Mouse (Mus musculus): ENCODE data around the gene Zfp462. TPM values are rescaled to one million over a fixed set of nuclear protein-coding genes. Genes with fewer than 3 reads are reported as not detected.
"Not testable (repeated sequence)": the region's sequence is repeated elsewhere in the genome, so short reads cannot be mapped to it uniquely, and the experiment has no call there.

Zfp462 gene
- total RNA-seq (2021), result 10 to 100 TPM; 17.7 to 18.5 TPM

- peak; percentile 57 to 58 for DNase-seq
- intact Hi-C loops (cut with DNase I), result loop anchor here (5.0 to 10.0 kb wide), 2 partner anchors 132 to 290 kb away; no protein-coding TSS in a partner anchor
These were observed at the start of gene Zfp462 for GRCm38 (mm10) chr4:54944921-54945430. Gene Zfp462 (plus strand): TSS chr4:54945048.

GRCm38 (mm10) chr4:54896017-54896416 lies 48.8 kb upstream of the Zfp462 start:
- no peak for DNase-seq
- intact Hi-C loops (cut with DNase I), result no loop called here

GRCm38 (mm10) chr4:54904641-54905040 lies 40.2 kb upstream of the Zfp462 start:
- intact Hi-C loops (cut with DNase I), result no loop called here
- no peak for DNase-seq

- intact Hi-C loops (cut with DNase I), result no loop called here
These were observed 39.4 kb upstream of the Zfp462 start for GRCm38 (mm10) chr4:54905399-54905953.

GRCm38 (mm10) chr4:54910300-54910699 lies 34.5 kb upstream of the Zfp462 start:
- no peak for DNase-seq
- intact Hi-C loops (cut with DNase I), result no loop called here

More at GRCm38 (mm10) chr4:54905399-54905953, 39.4 kb upstream of the Zfp462 start:
- no peak for DNase-seq

GRCm38 (mm10) chr4:54918276-54918675 lies 26.6 kb upstream of the Zfp462 start:
- intact Hi-C loops (cut with DNase I), result no loop called here
- peak; percentile 9 to 11 for DNase-seq

- no peak for DNase-seq
- intact Hi-C loops (cut with DNase I), result no loop called here
These were observed 21.5 kb upstream of the Zfp462 start for GRCm38 (mm10) chr4:54923386-54923785.

GRCm38 (mm10) chr4:54924306-54924705 lies 20.5 kb upstream of the Zfp462 start:
- no peak for DNase-seq
- intact Hi-C loops (cut with DNase I), result no loop called here

- intact Hi-C loops (cut with DNase I); DNase-seq: not testable (repeated sequence)
These were observed 18.4 kb upstream of the Zfp462 start for GRCm38 (mm10) chr4:54926456-54926855.

- intact Hi-C loops (cut with DNase I), result not testable (repeated sequence)
- peak; percentile 26 to 37 for DNase-seq
These were observed 17.4 kb upstream of the Zfp462 start for GRCm38 (mm10) chr4:54927321-54928062.

GRCm38 (mm10) chr4:54929686-54930085 lies 15.2 kb upstream of the Zfp462 start:
- no peak for DNase-seq
- intact Hi-C loops (cut with DNase I), result no loop called here

- intact Hi-C loops (cut with DNase I), result no loop called here
- no peak for DNase-seq
These were observed 12.2 kb upstream of the Zfp462 start for GRCm38 (mm10) chr4:54932668-54933067.

GRCm38 (mm10) chr4:54937161-54937560 lies 7.7 kb upstream of the Zfp462 start:
- intact Hi-C loops (cut with DNase I), result no loop called here
- DNase-seq, result no peak

- intact Hi-C loops (cut with DNase I), result loop anchor here (2.0 to 10.0 kb wide), 3 partner anchors 97 to 289 kb away; no protein-coding TSS in a partner anchor
- DNase-seq, result peak; percentile 40 to 59
These were observed 976 bp downstream of the Zfp462 start for GRCm38 (mm10) chr4:54945603-54946445.

- intact Hi-C loops (cut with DNase I), result loop anchor here (1.0 to 10.0 kb wide), 4 partner anchors 96 to 1014 kb away; no protein-coding TSS in a partner anchor
- DNase-seq, result no peak
These were observed 1.8 kb downstream of the Zfp462 start for GRCm38 (mm10) chr4:54946662-54947055.

GRCm38 (mm10) chr4:54947056-54947990 lies 2.5 kb downstream of the Zfp462 start:
- DNase-seq, result peak; percentile 49 to 59
- intact Hi-C loops (cut with DNase I), result loop anchor here (1.0 to 10.0 kb wide), 4 partner anchors 95 to 1015 kb away; no protein-coding TSS in a partner anchor

- intact Hi-C loops (cut with DNase I), result loop anchor here (1.0 to 10.0 kb wide), 6 partner anchors 19 to 1016 kb away; no protein-coding TSS in a partner anchor
- DNase-seq, result peak; percentile 65 to 69
These were observed 3.3 kb downstream of the Zfp462 start for GRCm38 (mm10) chr4:54947991-54948615.

- intact Hi-C loops (cut with DNase I), result loop anchor here (2.0 to 10.0 kb wide), 4 partner anchors 18 to 286 kb away; no protein-coding TSS in a partner anchor
- DNase-seq, result peak; percentile 62 to 64
These were observed 4.0 kb downstream of the Zfp462 start for GRCm38 (mm10) chr4:54948616-54949560.

All from heart, postnatal 10 days (tissue).